Mouse (Mus musculus): ENCODE data around the gene Zswim1.
"Not testable (repeated sequence)": the region's sequence is repeated elsewhere in the genome, so short reads cannot be mapped to it uniquely, and the experiment has no call there.

The Zswim1 gene

DNA sequence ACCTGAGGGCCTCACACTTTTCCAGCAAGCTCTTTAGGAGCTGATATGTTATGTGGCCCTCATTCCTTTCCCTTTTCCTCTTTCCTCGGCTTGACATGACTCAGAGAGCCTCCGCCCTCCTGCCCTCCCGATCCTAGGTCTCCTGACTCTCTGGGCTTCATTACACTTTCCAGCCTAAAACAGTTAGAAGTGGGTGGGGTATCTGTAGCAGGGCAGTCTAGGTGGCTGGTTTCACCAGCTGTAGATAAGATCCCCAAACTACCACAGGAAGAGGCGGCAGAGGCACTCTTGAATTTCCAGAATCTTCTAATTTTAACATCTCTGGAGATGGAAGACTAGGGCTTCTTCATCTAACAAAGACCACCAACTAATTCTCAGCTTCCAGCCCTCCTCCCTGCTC lies 42.1 kb downstream of the Zswim1 start:
- no peak for DNase-seq (ENCODE audit: low spot score in 2 of 2)

GRCm38 (mm10) chr2:164866741-164867551 lies 44.5 kb downstream of the Zswim1 start:
- DNase-seq (ENCODE audit: low spot score in 2 of 2), result no peak

DNA sequence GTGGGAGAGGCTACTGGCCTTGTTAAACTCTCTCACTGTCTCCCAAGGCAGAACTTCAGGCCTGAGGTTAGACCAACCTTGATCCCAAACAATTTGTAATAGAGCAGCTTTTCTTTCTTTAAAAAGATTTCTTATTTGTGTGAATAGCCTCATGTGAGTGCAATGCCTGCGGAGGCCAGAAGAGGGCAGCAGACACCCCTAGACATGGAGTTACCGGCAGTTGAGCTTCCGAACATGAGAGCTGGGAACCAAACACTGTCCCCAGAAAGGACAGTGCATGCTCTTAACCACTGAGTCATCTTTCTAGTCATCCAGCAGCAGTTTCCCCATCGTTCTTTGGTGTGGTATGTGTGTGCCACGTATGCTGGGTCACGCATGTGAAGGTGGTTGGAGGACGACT lies 45.1 kb downstream of the Zswim1 start:
- DNase-seq (ENCODE audit: low spot score in 2 of 2), result no peak

- DNase-seq (ENCODE audit: low spot score in 2 of 2), result no peak
These were observed 46.0 kb downstream of the Zswim1 start for GRCm38 (mm10) chr2:164868491-164868890.

- DNase-seq (ENCODE audit: low spot score in 2 of 2), result no peak
These were observed 49.3 kb downstream of the Zswim1 start for GRCm38 (mm10) chr2:164871602-164872303.

DNA sequence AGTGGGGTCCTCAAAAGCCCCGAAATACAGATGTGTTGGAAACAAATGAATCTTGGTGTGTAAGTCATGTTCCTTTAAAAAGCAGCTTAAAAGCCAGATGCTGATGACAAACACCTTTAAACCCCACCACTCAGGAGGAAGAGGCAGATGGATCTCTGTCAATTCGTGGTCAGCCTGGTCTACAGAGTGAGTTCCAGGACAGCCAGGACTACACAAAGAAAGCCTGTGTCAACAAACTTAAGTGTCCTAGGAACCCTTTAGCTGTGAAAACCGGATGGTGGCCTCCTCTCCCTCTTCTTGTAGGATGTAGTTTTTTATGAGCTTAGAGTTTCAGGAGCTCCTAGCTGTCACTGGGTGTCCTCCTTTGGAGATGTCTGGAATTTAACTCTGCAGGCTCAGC lies 51.1 kb downstream of the Zswim1 start:
- no peak for DNase-seq (ENCODE audit: low spot score in 2 of 2)

DNA sequence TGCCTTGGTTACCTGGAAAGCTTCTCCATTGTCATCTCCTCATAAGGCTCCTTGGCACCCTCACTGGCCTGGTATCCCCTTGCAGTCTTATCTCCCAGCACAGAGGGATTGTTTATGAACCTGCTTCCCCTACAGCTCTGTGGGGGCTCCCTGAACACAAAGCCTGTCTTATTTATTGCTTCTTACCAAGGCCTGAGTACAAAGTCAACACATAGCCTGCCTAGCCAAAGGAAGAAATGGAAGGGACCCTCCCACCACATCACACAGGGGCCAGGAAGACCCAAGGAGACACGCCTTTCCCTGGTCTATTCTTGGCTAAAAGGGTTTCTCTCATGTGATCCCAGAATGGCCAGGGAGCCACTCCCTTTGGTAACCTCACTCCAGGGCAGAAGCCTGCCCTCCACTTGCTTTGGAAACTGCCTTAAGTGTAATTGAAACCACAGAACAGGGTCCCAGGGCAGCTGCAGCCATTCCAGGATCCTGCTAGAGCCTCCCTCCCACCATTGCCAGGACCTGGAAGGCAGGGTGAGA lies 51.8 kb downstream of the Zswim1 start:
- DNase-seq (ENCODE audit: low spot score in 2 of 2), result no peak

GRCm38 (mm10) chr2:164875648-164876047 lies 53.2 kb downstream of the Zswim1 start:
- not testable (repeated sequence) for DNase-seq (ENCODE audit: low spot score in 2 of 2)
